Mouse (Mus musculus): ENCODE results near the gene Cutal.

Cutal gene

GRCm38 (mm10) chr2:34857728-34858127 is 16.5 kb upstream of the Cutal start:
- no peak for DNase-seq (ENCODE audit: low read depth, low spot score)
- no peaks in the 10 kb centered on the region for H3K27me3 ChIP-seq (ENCODE audit: control insufficient read depth, insufficient read depth, low read length, poor library complexity, severe bottlenecking)
- peaks cover 33% of the 10 kb centered on the region for H3K36me3 ChIP-seq (ENCODE audit: control insufficient read depth, insufficient read depth, low read length, poor library complexity, severe bottlenecking)

- DNase-seq (ENCODE audit: low read depth, low spot score), result no peak
- no peaks in the 10 kb centered on the region for H3K27me3 ChIP-seq (ENCODE audit: control insufficient read depth, insufficient read depth, low read length, poor library complexity, severe bottlenecking)
- 0 out of 2 replicates have a peak, but pooled peaks cover 2% of the 10 kb centered on the region for H3K36me3 ChIP-seq (ENCODE audit: control insufficient read depth, insufficient read depth, low read length, poor library complexity, severe bottlenecking)
Measured at GRCm38 (mm10) chr2:34869680-34870079, 4.5 kb upstream of the Cutal start.

- Histone ChIP-seq H3K36me3 (ENCODE audit: control insufficient read depth, insufficient read depth, low read length, poor library complexity, severe bottlenecking) (no peaks in the 10 kb centered on the region), H3K27me3 (ENCODE audit: control insufficient read depth, insufficient read depth, low read length, poor library complexity, severe bottlenecking) (no peaks in the 10 kb centered on the region)
- DNase-seq (ENCODE audit: low read depth, low spot score), result peak; percentile 99
Measured at GRCm38 (mm10) chr2:34870520-34871474, 3.4 kb upstream of the Cutal start.

- no peak for DNase-seq (ENCODE audit: low read depth, low spot score)
- no peaks in the 10 kb centered on the region for H3K27me3 ChIP-seq (ENCODE audit: control insufficient read depth, insufficient read depth, low read length, poor library complexity, severe bottlenecking)
- no peaks in the 10 kb centered on the region for H3K36me3 ChIP-seq (ENCODE audit: control insufficient read depth, insufficient read depth, low read length, poor library complexity, severe bottlenecking)
Measured at GRCm38 (mm10) chr2:34874816-34875345, 685 bp downstream of the Cutal start, which contains the start of gene Psmd5. Gene Psmd5 (minus strand): TSS chr2:34874968.

GRCm38 (mm10) chr2:34880054-34880453 is 5.9 kb downstream of the Cutal start:
- no peaks in the 10 kb centered on the region for H3K27me3 ChIP-seq (ENCODE audit: control insufficient read depth, insufficient read depth, low read length, poor library complexity, severe bottlenecking)
- DNase-seq (ENCODE audit: low read depth, low spot score), result no peak
- no peaks in the 10 kb centered on the region for H3K36me3 ChIP-seq (ENCODE audit: control insufficient read depth, insufficient read depth, low read length, poor library complexity, severe bottlenecking)

GRCm38 (mm10) chr2:34882757-34883156 is 8.6 kb downstream of the Cutal start:
- H3K27me3 ChIP-seq (ENCODE audit: control insufficient read depth, insufficient read depth, low read length, poor library complexity, severe bottlenecking), result no peaks in the 10 kb centered on the region
- no peak for DNase-seq (ENCODE audit: low read depth, low spot score)
- no peaks in the 10 kb centered on the region for H3K36me3 ChIP-seq (ENCODE audit: control insufficient read depth, insufficient read depth, low read length, poor library complexity, severe bottlenecking)

- no peaks in the 10 kb centered on the region for H3K36me3 ChIP-seq (ENCODE audit: control insufficient read depth, insufficient read depth, low read length, poor library complexity, severe bottlenecking)
- H3K27me3 ChIP-seq (ENCODE audit: control insufficient read depth, insufficient read depth, low read length, poor library complexity, severe bottlenecking), result no peaks in the 10 kb centered on the region
- no peak for DNase-seq (ENCODE audit: low read depth, low spot score)
Measured at GRCm38 (mm10) chr2:34883190-34883589, 9.0 kb downstream of the Cutal start.

- no peak for DNase-seq (ENCODE audit: low read depth, low spot score)
- Histone ChIP-seq H3K36me3 (ENCODE audit: control insufficient read depth, insufficient read depth, low read length, poor library complexity, severe bottlenecking) (no peaks in the 10 kb centered on the region), H3K27me3 (ENCODE audit: control insufficient read depth, insufficient read depth, low read length, poor library complexity, severe bottlenecking) (no peaks in the 10 kb centered on the region)
Measured at GRCm38 (mm10) chr2:34884186-34884585, 10.0 kb downstream of the Cutal start.

GRCm38 (mm10) chr2:34893950-34894349 is 19.8 kb downstream of the Cutal start:
- Histone ChIP-seq H3K36me3 (ENCODE audit: control insufficient read depth, insufficient read depth, low read length, poor library complexity, severe bottlenecking) (no peaks in the 10 kb centered on the region), H3K27me3 (ENCODE audit: control insufficient read depth, insufficient read depth, low read length, poor library complexity, severe bottlenecking) (no peaks in the 10 kb centered on the region)
- no peak for DNase-seq (ENCODE audit: low read depth, low spot score)

- no peak for DNase-seq (ENCODE audit: low read depth, low spot score)
- no peaks in the 10 kb centered on the region for H3K27me3 ChIP-seq (ENCODE audit: control insufficient read depth, insufficient read depth, low read length, poor library complexity, severe bottlenecking)
- H3K36me3 ChIP-seq (ENCODE audit: control insufficient read depth, insufficient read depth, low read length, poor library complexity, severe bottlenecking), result no peaks in the 10 kb centered on the region
Measured at GRCm38 (mm10) chr2:34895503-34896113, 21.4 kb downstream of the Cutal start.

GRCm38 (mm10) chr2:34896821-34897460 is 22.7 kb downstream of the Cutal start:
- H3K36me3 ChIP-seq (ENCODE audit: control insufficient read depth, insufficient read depth, low read length, poor library complexity, severe bottlenecking), result no peaks in the 10 kb centered on the region
- no peaks in the 10 kb centered on the region for H3K27me3 ChIP-seq (ENCODE audit: control insufficient read depth, insufficient read depth, low read length, poor library complexity, severe bottlenecking)
- no peak for DNase-seq (ENCODE audit: low read depth, low spot score)

- H3K36me3 ChIP-seq (ENCODE audit: control insufficient read depth, insufficient read depth, low read length, poor library complexity, severe bottlenecking), result no peaks in the 10 kb centered on the region
- DNase-seq (ENCODE audit: low read depth, low spot score), result peak; percentile 57
- H3K27me3 ChIP-seq (ENCODE audit: control insufficient read depth, insufficient read depth, low read length, poor library complexity, severe bottlenecking), result no peaks in the 10 kb centered on the region
Measured at GRCm38 (mm10) chr2:34897820-34898219, 23.6 kb downstream of the Cutal start.

GRCm38 (mm10) chr2:34899682-34900081 is 25.5 kb downstream of the Cutal start:
- no peaks in the 10 kb centered on the region for H3K27me3 ChIP-seq (ENCODE audit: control insufficient read depth, insufficient read depth, low read length, poor library complexity, severe bottlenecking)
- DNase-seq (ENCODE audit: low read depth, low spot score), result no peak

GRCm38 (mm10) chr2:34900412-34900811 is 26.2 kb downstream of the Cutal start:
- no peak for DNase-seq (ENCODE audit: low read depth, low spot score)
- Histone ChIP-seq H3K36me3 (ENCODE audit: control insufficient read depth, insufficient read depth, low read length, poor library complexity, severe bottlenecking) (no peaks in the 10 kb centered on the region), H3K27me3 (ENCODE audit: control insufficient read depth, insufficient read depth, low read length, poor library complexity, severe bottlenecking) (no peaks in the 10 kb centered on the region)

More at GRCm38 (mm10) chr2:34899682-34900081, 25.5 kb downstream of the Cutal start:
- H3K36me3 ChIP-seq (ENCODE audit: control insufficient read depth, insufficient read depth, low read length, poor library complexity, severe bottlenecking), result no peaks in the 10 kb centered on the region
